Mouse (Mus musculus): ENCODE data around the gene Tfpt.
A peak's percentile ranks its signal among the peaks of the same experiment; 100 is the strongest.

Gene Tfpt

DNA sequence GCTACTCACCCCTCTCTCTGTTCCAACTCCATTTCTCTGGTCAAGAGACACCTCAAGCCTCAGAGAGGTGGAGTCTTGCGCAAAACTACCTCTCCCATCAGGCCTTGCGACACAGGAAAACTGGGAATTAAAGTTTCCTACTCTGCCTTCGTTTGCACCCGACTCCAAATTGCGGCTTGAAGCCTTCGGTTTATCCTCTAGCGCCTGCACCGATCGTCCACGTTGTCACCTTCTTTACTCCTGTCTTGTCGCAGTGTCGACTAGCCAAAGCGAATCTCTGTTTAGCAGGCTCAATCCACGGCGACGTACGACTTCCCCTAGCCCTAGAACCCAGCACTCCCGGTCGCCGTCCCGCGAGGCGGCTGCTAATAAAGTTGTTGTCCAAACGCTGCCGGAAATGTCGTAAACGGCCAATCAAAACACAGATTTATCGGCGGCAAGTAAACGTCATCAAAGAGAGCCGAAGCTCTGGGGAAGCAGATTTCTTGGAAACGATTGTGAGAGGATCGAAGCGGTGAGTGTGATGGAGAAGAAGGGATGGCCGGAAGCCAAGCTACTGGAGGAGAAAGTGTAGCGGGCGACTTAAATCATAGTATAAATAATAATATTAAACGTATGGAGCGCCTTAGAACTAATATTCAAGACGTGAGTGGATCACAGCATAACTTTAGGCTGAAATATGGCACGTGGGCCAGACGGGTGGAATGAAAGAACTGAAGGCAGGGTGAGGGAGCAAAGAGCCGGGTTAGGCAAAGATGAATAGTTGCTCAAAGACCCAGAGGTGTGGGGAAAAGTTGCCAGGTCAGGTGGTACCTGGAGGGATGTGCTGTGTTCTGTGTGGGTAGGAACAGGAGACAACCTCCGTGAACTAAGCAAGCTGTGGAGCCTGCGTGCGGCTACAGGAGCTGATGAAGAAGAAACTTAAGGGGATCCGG lies at the start of gene Tfpt, which contains the start of gene Prpf31:
Tfpt (minus strand) TSS at position 387 of the 935 bp plus-strand sequence.
Prpf31 (plus strand) TSS at position 443 of the 935 bp plus-strand sequence.
- DNase-seq: peak; percentile 87

DNA sequence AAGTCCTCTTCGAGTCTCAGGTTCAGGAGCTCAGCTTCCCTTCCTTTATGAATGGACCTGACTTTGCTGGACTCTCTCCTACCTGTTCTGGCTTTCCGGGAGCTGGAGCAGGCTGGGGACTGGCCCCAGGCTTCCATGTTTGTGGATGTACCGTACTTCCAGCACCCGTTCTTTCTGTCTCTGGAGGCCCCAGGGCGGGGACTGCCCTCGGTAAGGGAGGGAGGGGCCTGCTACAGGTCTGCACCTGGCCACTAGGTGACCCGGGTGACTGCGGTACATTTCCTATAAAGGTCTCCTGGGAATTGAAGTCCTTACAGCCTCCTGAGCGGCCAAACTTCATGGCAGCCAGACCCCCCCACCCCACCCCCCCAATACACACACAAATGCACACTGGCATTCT lies 47.6 kb upstream of the Tfpt start, which contains the start of gene Tmc4:
Tmc4 (minus strand) TSS at position 212 of the 400 bp plus-strand sequence.
- no peak for DNase-seq

DNA sequence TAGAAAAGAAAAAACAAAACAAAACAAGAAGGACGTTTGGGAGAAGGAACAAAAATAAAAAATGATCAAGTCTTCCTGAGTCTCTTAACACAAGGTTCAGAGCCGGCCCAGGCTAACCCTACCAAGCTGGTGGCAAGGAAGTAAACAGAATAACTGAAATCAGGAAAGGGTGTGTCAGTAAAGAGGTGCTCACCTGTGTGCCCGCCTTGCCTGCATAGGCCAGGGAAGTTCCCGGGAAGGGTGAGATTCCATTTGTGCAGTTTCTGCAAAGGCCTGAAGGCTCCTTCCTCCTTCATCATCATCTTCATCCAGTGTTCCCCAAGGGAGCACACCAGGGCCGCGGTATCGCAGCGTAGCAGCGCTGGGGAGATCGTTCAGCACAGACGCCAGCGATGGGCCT lies 46.6 kb upstream of the Tfpt start:
- no peak for DNase-seq

DNA sequence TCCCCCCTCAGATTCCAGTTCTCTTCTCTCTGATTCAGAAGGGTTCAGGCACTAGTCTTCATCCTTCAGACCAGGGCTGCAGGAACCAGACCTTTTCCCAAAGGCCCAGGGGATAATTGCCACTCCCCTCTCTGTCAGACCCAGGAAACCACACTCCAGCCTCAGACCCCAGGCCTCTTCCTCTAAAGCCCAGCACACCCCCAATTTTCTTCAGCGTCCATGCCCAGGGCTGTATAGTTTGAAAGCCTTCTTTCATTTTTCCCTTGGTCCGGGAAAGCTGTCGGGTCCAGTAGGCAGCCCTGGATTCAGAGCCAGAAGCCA lies 45.5 kb upstream of the Tfpt start:
- DNase-seq: no peak

DNA sequence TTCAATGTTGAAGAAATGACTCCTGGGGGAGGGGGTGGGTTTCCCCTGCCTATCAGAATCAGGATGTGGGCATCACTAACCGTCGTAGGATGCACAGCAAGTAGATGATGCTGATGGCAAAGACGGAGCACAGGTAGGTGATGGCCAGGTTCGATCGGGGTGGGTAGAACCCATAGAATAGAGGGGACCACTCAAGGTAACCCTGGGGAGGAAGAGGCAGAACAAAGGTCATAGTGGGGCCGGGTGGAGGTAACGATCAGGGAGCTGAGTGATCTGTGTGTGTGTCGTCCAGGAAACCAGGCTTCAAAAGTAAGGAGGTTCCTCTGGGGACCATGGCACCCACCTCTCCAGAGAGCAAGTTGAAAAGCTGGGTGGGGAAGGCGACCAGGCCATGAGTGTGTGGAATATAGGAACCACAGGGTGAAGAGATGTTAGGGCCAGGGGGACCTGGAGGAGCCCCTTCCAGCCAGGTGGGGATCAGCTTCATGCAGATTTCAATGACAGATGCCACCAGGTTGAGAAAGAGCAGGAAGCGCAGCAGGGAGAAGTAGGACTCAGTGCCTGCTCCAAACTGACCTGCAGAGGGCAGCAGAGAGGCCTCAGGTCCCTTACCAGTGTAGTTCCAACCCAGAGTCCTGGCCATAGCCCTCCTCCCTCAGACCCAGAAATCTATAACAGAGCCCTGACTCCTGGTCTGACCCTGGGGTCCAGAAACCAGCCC lies 44.9 kb upstream of the Tfpt start:
- DNase-seq: peak; percentile 92

DNA sequence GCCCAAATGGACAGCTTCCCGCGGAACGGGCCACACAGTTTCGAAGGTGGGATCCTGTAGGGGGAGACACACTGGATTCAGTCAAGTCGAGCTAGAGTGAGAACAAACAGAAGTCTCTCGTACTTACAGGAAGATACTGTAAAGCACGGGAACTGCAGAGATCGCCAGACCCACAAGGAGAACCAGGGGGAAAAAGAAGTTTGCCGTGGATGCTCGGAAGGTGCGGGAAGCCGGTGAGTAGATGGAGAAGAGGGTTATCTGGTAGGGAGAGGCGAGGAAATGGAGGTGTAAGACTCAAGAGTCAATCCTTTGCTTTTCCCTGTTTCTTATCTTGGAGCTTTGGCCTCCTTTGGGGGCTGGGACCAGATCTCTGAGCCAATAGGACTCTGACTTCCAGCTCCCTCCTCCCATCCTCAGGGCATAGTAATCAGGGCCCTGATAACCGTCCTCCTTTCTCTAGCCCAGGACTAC lies 37.2 kb upstream of the Tfpt start:
- no peak for DNase-seq

DNA sequence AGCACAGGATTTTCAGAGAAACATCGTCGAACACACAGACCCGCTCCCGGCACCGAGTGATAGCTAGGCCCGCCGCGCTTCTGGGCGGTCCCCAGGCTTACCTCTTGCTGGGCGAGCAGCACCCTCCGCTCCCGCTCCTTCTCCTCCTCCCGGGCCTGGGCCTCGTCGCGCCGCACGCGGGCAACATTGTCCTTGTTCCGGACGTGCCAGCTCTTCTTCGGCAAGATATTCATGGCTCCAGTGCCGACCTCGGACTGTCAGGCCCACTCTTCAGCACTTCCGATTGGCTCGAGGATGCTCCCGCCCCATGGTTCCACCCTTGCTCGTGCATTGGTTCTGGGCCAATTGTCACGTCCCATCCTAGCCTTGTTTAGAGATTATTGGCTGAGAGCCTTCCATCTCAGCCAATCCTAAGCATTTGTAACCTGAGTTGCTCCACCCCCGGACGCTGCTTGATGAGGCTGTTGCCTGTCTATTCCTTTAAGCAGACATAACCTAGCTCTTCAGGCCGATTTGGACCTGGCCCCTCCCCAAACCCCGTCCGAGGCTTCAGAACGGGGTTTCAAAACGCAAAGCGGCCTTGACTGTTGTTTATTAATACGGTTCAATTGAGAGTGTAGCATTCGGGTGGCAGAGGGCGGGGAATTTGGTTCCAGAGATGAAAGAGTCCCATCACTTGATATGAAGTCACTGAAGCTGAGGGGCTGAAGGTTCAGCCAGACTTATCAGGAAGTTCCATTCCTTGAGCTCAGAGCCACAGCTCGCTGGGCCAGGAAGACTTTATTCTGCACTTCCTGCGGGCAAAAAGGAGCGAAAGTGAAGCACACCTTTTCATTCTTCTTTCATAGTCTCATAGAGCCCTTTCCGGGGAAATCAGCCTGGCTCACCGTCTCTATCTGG lies 35.7 kb upstream of the Tfpt start, which contains the start of gene Leng1:
Leng1 (minus strand) TSS at position 626 of the 900 bp plus-strand sequence.
- peak; percentile 88 for DNase-seq

DNA sequence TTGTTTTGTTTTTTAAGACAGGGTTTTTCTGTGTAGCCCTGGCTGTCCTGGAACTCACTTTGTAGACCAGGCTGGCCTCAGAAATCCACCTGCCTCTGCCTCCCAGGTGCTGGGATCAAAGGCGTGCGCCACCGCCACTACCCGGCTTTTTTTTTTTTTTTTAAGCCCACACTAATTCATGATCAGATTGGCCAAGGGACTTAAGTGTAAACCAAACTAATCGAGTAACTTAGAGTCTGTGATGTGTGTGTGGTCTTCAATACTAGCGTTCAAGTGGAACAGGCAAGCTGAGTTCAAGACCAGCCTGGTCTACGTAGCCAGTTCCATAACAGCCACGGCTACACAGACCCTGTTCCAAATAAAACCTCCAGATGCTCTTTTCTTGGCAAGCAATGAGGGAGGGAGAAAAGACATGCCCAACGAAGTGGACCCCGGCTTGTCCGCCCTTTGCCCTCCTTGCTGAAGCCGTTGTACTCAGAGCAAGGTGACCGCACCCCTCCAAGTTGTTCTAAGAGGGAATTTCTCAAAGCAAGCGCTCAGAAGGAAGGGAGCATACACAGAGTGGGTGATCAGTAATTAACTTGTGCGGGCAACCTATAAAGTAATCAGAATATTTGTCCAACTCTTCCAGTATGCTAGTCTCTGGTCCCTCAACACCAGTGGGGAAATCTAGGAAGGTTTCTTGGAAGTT lies 34.9 kb upstream of the Tfpt start:
- no peak for DNase-seq

DNA sequence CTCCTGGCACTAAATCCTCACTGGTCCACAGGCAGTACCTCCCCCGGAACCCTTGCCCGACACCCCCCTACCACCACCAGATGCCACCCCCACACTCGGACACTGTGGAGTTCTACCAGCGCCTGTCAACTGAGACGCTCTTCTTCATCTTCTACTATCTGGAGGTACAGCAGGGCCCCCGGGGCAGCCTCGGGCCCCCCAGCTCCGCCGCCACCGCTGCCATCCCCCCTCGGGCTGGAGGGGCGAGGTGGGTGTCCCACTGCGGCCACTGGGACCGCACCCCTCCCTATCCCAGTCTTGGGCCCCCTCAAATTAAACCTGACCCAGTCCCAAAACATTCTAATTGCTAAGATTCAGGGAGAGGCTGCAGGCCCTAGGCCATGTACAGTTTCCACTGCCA lies 28.8 kb upstream of the Tfpt start:
- no peak for DNase-seq

DNA sequence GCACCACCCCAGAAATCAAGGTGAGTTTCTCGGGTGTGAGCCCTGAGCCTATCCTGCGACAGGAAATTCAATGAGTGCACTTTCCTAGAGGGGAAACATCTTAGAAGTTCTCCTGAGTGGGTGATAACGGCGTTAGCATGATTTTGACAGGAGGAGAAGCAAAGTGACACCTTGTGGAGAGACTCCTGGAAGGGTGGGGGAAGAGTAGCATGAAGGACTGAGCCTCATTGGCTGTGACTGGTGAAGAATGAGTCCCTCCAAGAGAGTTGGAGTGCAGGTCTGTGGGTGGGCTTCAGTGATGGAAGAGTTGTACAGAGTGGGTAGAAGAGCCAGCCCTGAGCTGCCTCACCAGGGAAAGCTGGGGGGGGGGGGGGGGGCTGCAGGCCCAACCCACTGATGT lies 27.2 kb upstream of the Tfpt start:
- DNase-seq: no peak

DNA sequence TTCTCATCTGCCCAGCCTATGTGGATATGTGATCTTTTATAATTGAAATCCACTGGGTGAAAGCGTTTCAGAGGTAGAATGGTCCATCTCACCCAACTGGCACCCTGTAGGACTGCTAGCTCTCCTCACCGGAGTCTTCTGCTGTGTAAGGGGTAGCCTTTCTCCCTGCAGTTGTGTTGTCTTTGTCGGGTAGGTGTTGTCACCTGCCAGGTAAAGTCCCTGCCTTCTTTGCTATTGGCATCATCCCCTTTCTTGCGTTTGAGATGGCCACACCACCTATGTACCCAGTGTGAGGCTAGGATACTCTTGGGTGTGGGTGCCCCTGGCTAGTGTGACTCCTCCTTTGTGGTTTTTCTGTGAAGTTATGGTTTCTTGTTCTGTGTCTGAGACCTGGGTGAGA lies 16.9 kb upstream of the Tfpt start:
- DNase-seq: no peak

DNA sequence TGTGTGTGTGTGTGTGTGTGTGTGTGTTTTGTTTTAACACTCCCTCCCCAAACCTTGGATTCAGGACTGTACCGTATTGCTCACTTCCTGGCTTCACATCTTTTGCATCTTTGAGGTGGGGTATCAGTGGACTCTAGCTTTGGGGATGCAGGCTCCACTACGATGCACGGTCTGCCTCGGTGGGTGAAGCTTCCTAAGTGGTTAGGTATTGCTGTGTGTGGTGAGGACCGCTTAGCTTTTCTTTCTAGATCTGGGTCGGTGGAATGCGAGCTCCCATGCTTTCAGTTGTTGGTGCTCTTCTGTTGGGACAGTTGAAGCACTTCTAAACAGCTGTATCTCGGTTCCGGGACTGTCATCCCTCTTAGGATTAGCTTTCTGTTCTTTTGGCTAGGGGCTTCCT lies 16.5 kb upstream of the Tfpt start:
- DNase-seq: no peak

DNA sequence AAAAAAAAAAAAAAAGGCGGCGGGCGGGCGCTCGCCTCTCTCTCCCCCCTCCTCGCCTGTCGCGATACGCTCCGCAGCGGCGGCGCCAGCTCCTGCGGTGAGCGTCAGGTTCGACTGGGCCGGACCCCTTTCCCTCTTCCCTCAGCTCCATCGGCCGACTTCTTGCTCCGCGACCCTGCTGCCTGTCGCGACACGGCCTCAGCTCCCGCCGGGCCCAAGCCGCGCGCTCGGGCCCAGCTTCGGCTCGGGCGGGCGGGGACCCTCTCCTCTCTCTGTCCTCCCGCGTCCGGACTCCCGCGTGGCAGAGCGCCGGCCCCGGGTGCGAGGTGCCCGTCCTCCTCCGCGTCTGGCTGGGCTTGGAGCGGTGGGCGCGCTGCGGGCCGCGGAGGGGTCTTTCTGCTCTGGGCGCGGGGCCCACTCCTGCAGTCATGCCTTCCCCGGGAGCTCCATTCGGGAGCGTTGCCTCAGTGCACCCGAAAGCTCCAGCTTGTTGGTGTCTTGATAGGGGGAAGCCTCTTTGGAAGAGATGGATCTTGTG lies 15.8 kb upstream of the Tfpt start:
- DNase-seq: no peak

DNA sequence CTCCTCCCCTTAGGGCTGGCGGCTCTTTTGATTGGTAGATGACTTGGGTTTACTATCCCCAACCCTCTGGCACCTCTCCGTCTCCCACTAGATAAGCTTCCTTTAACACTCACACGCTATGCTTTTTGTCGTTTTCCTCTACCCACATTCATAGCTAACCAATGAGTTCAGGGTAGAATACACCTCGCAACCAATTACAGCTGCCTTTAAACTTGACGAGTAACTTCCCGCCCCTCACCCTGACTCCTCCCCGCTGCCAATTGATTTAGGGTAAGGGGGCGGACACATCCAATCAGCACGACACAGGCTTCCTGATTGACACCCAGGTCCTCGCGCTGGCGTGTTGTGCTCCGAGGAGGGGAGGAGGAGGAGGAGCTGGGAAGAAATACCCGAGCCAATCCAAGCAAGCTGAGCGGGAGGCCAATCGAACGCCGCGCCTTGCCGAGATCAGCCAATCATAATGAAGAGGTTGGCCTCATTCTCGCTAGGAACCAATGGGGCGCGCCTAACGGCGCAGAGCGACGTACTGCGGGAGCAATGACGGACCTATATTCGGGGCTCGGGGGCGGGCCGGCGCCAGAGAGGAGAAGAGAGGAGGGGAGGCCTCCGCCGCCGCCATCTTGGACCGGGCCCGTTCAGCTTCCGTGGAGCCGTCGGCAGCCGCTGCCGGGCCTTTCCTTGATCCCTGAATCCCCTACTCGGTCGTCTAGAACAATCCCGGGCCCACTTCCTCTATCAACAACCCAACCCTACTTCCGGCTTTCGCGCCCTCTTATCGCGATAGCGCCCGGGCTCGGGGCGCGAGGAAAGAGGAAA lies 15.2 kb upstream of the Tfpt start, which contains the start of gene Cnot3:
Cnot3 (plus strand) TSS at position 597 of the 816 bp plus-strand sequence.
- DNase-seq: peak; percentile 96

DNA sequence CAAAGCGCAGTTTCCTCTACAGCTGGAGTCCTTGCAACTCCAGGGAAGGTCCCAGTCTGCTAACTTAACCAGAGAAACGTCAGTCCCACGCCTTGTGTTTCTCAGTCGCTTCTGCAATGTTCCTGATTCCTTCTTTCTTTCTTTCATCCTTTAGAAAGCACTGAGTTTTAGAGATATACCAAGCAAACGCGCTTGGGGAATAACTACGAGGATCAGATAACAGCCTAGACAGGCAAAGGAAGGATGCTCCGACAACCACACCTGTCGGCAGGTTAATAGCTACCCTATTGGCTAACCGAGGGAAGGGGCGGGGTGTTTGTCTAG lies 14.6 kb upstream of the Tfpt start:
- peak; percentile 94 for DNase-seq

DNA sequence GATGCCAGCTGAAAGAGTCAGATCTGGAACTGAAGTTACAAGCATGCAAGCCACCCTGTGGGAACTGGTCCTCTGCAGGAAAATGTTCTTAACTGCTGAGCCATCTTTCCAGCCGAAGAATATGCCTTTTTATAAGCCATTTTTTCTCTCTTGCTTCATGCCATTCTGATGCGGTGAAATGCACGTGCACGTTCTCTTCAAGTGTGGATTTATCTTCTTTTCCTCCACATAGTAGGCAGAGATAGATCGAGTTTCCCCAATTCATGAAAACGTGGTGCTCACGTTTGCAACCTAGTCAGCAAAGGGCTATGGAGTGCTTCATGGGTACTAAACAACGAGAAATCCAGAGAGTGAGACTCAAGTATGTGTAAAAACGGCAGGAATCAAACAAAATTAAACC lies 14.1 kb upstream of the Tfpt start:
- no peak for DNase-seq

DNA sequence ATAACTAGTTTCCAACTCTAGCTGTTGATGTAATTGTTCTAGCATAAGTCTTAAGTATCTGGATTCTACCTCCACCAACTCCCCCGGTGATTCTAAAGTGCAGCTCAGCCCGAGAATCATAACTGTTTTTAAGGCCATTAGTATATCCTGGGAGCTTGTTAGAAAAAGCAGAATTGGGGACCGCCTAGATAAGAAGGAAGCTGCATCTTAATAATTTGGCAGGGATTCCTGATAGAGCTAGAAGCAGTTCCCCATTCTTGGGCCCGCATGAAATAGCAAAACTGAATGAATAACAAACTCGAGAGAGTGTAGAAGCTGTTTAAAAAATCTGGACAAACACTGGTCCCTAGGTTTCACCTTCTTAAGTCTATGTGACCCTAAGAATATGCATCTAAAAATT lies 13.7 kb upstream of the Tfpt start:
- no peak for DNase-seq

DNA sequence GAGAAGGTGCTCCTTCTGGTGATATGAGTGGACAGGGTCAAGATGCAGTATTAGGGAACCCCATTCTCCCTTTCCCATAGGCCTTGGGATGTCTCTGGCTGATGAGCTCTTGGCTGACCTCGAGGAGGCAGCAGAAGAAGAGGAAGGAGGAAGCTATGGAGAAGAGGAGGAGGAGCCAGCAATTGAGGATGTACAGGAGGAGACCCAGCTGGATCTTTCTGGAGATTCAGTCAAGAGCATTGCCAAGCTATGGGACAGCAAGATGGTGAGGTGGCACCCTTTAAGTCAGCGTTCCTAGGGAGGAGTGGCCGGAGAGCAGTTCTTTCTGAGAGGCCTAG lies 718 bp upstream of the Tfpt start:
- DNase-seq: no peak

DNA sequence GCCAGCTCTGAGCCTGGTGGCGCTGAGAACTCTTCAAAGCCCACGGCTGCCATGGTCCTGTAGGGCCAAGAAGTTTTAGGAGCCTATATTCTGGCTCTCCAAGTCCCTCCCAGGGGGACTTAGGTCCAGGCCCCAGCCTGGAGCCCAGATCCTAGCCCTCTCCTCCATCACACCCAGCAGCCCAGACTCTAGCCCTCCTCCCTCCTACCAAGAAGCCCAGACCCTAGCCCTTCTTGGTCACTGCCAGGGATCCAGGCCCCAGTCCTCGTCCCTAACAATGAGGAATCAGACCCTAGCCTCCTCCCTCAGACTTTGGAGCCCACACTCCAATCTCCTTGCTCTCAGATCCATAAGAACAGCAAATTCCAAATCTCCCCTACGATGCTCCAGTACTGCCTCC lies 699 bp downstream of the Tfpt start:
- peak; percentile 21 for DNase-seq

DNA sequence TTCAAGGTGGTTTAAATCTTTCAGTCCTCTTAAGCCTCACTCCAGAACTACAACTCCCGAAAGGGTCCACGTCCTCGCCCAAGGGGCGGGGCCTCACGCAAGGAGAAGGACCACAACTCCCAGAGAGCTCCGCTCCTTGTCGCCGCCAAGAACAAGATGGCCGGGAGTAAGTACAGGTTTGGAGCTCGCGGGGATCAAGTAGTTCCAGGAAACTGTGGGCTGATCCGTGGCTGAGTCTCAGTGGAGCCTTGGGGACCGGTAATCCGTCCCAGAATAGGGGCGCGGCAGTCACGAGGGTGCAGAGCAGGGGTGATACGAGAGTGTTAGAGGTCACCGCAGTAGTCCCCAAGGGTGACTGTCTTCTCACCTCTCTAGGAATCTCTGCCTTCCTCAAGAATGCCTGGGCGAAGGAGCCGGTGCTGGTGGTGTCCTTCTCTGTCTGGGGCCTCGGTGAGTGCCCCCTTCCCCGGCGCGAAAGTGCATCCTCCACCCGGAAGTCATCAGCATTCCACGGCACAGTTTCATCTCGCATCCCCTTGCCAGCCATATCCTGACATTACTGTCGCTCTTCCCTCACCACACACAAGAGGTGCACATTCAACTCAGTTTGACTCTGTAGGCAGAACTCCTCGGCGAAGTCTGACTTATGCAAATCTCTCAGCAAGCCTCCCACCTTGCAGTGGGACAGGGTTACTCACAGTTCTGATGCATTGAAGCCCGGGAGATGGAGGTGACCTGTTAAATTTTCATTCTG lies 12.3 kb downstream of the Tfpt start, which contains the start of gene Ndufa3:
Ndufa3 (plus strand) TSS at position 132 of the 754 bp plus-strand sequence.
- DNase-seq: peak; percentile 92
